Mouse (Mus musculus) kidney, adult 2 months (tissue): ENCODE results near the gene Wdr77. TPM values are rescaled to one million over a fixed set of nuclear protein-coding genes. Genes with fewer than 3 reads are reported as not detected.

Source experiments
- DNase-seq: peaks from one replicate; pipeline ENCODE4 v3.0.0; 2021
- H3K27ac ChIP-seq: fragments of 200-500 bp; 2 replicates; pipeline ENCODE4 v1.5.1; 2012; ENCODE audit warnings: low read depth, low read length, control low read depth, inconsistent platforms; ENCODE audit not compliant: insufficient read depth
- H3K27me3 ChIP-seq: fragments of 200-500 bp; replicated peaks from 2 replicates; pipeline ENCODE4 v1.6.1; 2012; ENCODE audit warnings: mild to moderate bottlenecking, moderate library complexity, low read length, inconsistent platforms; ENCODE audit not compliant: control insufficient read depth, insufficient read depth
- H3K36me3 ChIP-seq: fragments of 200-500 bp; 2 replicates; pipeline ENCODE4 v1.6.1; 2012; ENCODE audit warnings: mild to moderate bottlenecking, moderate library complexity, low read length, inconsistent platforms; ENCODE audit not compliant: control insufficient read depth, insufficient read depth
- H3K4me1 ChIP-seq: fragments of 200-500 bp; 2 replicates; pipeline ENCODE4 v1.6.1; 2011; ENCODE audit warnings: low read length; ENCODE audit not compliant: control insufficient read depth, insufficient read depth
- H3K4me3 ChIP-seq: fragments of 200-500 bp; 2 replicates; pipeline ENCODE4 v1.5.1; 2011; ENCODE audit warnings: mild to moderate bottlenecking, low read depth, low read length, control low read depth; ENCODE audit not compliant: insufficient read depth
- CTCF ChIP-seq: fragments of 200-500 bp; conservative IDR thresholded peaks from 2 replicates; pipeline ENCODE4 v1.5.1; 2011; ENCODE audit warnings: low read depth, mild to moderate bottlenecking, control low read depth, low read length, moderate library complexity, mixed read lengths; ENCODE audit not compliant: insufficient read depth, insufficient read length
- POLR2A ChIP-seq: fragments of 200-500 bp; IDR thresholded peaks from one replicate; pipeline ENCODE4 v1.6.1; 2011; ENCODE audit warnings: low read depth, low read length, control low read depth
- WGBS: fragments of 180-500 bp; shearing (Covaris S2); methylation state at CpG from one replicate; pipeline ENCODE4 v1.1.7; 2018; 5-methylcytosine and 5-hydroxymethylcytosine counted together
- polyA plus RNA-seq: library from polyadenylated mRNA; depleted of rRNA; stranded (reverse); fragments of >200 nt; gene quantifications from 2 replicates; pipeline ENCODE4 v1.2.3, GENCODE M21; 2012; rRNA removed

Wdr77 gene
- polyA plus RNA-seq, 1 experiment, result 36.4 TPM

- Histone ChIP-seq H3K4me1 (no peaks in the 10 kb centered on the region), H3K27me3 (no peaks in the 10 kb centered on the region), H3K36me3 (no peaks in the 10 kb centered on the region), H3K4me3 (no peak within 1 kb of the TSS), H3K27ac (no peak within 1 kb of the TSS)
- no peak for TF ChIP-seq POLR2A
- TF ChIP-seq CTCF, result no peak
- DNase-seq, result no peak
- WGBS, result 86% methylated on average over 2 of the region's 2 CpGs
Measured at GRCm38 (mm10) chr3:106014546-106014945, 55.4 kb downstream of the Wdr77 start, which contains the start of gene Pifo. Pifo (minus strand) TSS chr3:106014646.

Other genes starting within 250 kb of the Wdr77 start
- 7.9 and 14.3 TPM in 2 replicates for gene Rap1a, start 158.0 kb upstream of the Wdr77 start, polyA plus RNA-seq
- 0.19 and 0.20 TPM in 2 replicates for gene Adora3, start 88.5 kb upstream of the Wdr77 start, polyA plus RNA-seq
- gene Tmigd3, start 88.5 kb upstream of the Wdr77 start, polyA plus RNA-seq, result 0.28 TPM in 1 of 2 replicates, not detected in the other
- 0.57 and 1.4 TPM in 2 replicates for gene I830077J02Rik, start 26.7 kb upstream of the Wdr77 start, polyA plus RNA-seq
- 273 and 327 TPM in 2 replicates for gene Atp5f1, start 730 bp downstream of the Wdr77 start, polyA plus RNA-seq
- 0.69 and 0.72 TPM in 2 replicates for gene Ovgp1, start 14.3 kb downstream of the Wdr77 start, polyA plus RNA-seq
- gene Pifo, start 55.3 kb downstream of the Wdr77 start, polyA plus RNA-seq, result not detected in 2 replicates
- gene Chil5, start 73.4 kb downstream of the Wdr77 start, polyA plus RNA-seq, result 0.08 TPM in 1 of 2 replicates, not detected in the other
- 0.11 TPM in 2 replicates for gene Chia1, start 153.9 kb downstream of the Wdr77 start, polyA plus RNA-seq
- gene Chil3, start 208.2 kb downstream of the Wdr77 start, polyA plus RNA-seq, result 0.14 and 0.16 TPM in 2 replicates